Mouse (Mus musculus): ENCODE results near the gene Txlnb.
"Not testable (repeated sequence)": the region's sequence is repeated elsewhere in the genome, so short reads cannot be mapped to it uniquely, and the experiment has no call there.

The Txlnb gene

DNA sequence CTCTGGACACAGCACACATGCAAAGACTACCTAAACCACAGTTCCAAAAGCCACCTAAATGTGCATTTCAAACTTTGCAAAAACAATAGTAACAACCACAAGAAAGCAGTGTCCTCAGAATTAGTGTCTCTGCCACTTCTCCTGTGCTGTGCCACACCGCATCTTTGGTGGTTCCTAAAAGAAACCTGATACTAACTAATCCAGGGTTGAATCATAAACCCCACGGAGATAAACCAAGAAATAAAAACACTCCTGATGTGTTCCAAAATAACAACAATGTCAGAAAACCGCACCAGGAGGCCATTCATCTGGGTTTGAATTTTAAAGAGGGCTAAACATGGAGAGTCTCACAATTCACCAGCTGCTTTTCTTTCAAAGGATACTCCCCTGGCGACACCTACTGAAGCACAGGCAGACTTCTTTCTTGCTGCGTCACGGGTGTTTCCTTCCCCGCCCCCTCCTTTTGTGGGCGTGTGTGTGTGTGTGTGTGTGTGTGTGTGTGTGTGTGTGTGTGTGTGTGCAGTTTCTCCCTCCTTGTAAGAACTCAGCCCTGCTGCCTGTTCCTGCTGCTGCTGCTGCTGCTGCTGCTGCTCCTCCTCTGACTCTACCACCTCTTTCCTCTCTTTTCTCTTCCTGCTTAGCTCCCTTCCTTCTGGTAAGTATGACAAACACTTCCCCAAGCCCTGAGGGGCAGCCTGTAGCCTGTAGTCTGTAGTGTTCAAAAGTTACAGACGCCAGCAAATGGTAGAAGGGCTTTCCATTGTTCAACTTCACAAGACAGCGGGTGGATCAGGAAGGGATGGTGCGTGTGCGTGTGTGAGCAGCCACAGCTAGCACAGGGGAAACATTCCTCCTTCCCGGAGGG lies at the start of gene Txlnb:
TSS of gene Txlnb (plus strand) at position 460 of the 865 bp plus-strand sequence.
- peak; percentile 21 for DNase-seq (ENCODE audit: low spot score)

DNA sequence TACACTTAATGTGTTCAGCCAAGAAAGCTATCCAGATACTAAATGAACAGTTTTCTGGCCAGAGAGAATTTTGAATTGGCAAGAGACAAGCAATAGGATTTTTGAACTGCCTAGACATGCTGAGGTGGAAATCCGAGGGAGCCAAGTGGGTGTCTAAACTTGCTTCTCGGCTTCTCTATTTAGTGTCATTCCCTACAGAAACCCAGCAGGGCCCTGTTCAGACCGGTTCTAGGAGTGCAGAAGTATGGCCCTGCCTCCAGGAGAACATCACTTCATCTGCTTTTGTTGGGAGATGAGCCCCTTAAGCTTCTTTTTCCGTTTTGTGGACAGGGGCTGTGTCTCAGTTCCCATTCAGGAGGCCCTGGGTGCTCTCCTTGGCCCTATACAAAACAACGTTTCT lies 43.5 kb upstream of the Txlnb start:
- DNase-seq (ENCODE audit: low spot score): no peak

DNA sequence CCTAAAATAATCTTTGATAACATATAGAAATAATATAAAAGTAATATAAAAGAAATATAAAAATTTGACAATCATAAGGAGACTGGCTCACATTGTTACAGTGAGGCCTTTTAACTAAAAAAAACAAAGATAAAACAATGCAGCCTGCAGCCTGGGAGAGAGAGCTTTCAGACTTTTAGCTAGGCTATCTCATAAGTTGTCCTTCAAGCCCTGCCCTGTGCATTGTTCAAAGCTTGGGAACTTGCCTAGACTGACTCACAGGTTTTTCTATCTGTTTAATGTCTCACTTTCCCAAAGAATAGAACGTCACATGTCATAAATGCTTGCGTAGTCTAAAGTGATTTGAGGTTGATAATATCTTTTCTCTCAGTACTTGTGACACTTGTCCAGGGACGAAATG lies 36.3 kb upstream of the Txlnb start:
- no peak for DNase-seq (ENCODE audit: low spot score)

DNA sequence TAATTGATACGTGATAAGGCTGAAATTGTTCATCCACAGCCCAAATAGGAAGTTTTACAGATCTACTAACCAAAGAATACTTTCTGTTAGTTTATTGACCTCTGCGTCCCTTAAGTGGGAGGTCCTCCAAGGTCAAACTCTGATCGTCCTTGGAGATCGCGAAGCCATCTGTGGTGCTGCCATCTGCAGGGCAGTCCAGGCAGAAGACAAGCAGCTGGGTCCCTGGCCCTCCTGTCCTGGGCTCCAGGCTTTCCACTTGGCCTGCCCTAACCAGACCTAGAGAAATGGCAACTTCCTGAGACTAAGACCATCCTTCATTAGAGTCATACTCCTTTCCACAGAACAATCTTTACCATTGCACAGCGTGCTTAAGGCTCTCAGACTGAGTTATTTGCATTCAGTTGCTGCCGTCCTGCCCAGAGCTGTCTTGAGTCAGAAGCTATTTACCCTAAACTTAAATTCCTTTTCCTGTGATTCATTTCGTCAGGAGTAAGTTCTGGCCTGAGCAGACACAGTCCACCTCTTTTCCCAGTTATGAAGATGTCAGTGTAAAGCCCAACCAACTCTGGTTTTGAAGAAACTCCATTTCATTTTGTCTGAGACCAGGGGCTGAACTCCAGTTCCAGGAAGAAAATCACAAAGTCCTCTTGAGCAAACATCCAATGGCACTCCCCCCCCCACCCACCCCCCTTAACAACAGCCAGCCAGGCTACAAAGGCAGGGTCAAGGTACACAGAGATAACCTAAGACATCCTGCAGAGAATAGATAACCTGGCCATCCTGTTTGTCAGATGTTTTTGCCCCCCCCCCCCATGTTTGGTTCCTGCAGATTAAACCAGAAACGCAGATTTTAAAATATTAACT lies 35.0 kb upstream of the Txlnb start:
- no peak for DNase-seq (ENCODE audit: low spot score)

DNA sequence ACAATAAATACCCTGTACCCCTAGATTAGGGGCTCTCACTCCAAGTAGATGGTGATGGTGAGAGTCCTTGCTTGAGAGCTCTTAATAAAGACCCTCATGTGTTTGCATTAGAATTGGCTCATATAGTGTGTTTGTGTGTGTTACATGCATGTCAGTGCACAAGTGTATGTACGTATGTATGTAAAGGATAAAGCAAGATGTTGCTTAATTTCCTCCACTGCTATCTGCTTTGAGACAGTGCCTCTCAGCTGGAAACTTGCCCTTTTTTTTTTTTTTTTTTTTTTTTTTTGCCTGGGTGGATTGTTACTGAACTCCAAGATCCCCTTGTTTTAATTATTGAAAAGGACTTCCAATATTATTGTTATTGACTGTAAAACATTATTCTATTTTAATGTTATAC lies 34.4 kb upstream of the Txlnb start:
- DNase-seq (ENCODE audit: low spot score): no peak

- no peak for DNase-seq (ENCODE audit: low spot score)
These were observed 33.1 kb upstream of the Txlnb start for GRCm38 (mm10) chr10:17762946-17763345.

DNA sequence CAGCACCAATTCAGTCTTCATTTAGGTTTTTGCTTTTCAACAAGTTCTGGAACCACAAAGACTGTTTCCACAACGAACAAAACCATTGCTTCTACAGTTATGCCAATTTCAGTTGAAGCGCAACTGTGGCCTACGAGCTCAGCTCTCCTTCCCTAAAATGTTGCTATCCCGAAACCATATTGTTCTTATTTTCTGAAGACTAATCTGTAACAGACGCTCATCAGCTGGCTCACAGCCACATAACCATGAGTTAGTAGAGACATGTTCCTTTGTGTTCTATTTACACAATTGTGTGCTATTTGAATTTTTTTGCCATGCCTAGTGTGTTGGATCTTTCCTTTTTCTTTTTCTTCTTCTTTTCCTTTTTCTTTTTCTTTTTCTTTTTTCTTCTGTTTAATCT lies 26.2 kb upstream of the Txlnb start:
- DNase-seq (ENCODE audit: low spot score): no peak

DNA sequence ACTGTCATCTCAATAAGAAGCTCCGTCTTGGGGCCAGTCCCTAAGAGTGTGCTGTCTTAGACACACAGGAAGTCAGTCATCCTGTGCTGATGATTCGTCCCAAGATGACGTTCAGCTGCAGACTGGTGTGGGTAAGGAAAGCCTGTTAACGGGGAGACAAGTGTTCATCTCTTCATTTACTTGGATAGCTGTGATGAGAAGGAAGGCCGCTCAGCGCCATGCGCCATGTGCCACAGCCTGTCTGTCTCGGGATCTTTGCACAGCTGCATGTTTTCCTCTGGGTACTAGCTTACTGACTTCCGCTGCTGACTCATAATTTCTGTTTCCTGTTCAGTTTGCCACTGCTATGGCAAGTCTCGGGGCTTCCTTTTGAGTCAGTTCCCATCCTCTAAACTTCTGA lies 23.7 kb upstream of the Txlnb start:
- no peak for DNase-seq (ENCODE audit: low spot score)

DNA sequence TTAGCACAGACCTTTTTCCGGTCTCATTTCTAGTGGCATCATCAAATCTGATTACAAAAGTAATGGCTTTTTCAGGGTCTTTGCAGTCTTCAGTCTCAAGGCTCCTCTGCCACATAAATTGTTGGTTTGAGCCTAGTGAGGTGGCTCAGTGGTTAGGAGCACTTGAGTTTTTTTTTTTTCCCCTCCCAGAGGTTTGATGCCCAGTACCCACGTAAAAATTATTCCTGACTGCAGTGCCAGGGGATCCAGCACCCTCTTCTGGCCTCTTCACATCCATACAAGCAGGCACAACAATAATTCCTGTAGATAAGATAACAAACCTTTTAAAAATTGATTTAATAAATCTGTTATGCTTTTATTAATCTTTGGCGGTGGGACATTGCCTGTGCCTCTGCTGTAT lies 21.7 kb upstream of the Txlnb start:
- DNase-seq (ENCODE audit: low spot score): no peak

GRCm38 (mm10) chr10:17775079-17775478 lies 20.9 kb upstream of the Txlnb start:
- DNase-seq (ENCODE audit: low spot score): no peak

GRCm38 (mm10) chr10:17776684-17777083 lies 19.3 kb upstream of the Txlnb start:
- DNase-seq (ENCODE audit: low spot score): not testable (repeated sequence)

DNA sequence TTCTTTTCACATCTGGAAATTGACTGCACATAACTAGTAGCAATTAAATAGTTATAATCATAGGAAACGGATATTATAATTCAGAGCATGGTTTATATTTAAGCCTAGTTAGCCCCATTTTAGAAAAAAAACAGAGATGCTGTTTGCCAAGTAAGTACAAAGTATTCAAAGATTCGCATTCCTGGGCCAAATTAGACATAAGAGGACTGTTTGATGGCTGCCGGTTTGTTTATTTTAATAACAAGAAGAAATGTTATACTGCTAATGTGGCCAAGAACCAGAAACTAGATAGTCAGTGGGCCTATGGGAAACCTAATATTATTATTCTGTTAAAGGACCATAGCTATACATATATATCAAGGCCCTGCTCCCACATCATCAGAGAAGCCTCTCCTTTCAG lies 9.3 kb upstream of the Txlnb start:
- DNase-seq (ENCODE audit: low spot score): no peak

DNA sequence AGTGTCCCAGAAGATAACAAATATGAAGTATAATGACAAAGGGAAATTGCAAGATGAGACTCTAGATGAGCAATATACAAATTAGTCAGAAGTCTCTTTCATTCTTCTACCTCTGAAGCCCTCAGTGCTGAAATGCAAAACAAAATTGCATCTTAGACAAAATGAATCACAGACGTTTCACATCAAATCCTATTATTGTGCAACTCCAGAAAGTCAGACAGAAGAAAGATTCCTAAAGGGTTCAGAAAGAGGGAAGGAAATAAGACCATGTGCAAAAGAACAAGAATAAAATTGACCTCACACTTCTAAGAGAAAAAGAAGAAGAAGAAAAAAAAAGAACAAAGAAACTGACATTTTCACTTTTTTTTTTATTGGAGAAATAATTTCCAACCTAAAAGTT lies 8.1 kb upstream of the Txlnb start:
- no peak for DNase-seq (ENCODE audit: low spot score)

- no peak for DNase-seq (ENCODE audit: low spot score)
These were observed 7.7 kb upstream of the Txlnb start for GRCm38 (mm10) chr10:17788347-17788746.

DNA sequence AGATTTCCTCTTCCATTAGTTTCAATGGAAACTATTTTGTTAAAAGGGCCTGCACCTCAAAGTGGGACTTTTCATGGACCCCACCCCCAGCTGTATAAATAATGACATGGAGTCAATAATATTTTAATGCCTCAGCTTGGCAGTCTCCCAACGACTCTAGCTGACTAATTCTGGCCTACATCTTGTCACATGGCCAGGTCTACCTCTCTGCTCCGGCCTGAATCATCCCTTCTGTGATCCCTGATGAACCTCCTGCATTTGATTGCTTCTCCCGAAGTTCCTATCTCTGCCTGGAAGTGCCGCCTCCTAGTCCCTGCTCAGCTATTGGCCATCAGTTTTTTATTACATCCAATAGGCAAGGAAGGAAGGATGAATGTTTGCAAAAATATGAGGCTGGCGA lies 2.1 kb upstream of the Txlnb start:
- no peak for DNase-seq (ENCODE audit: low spot score)

DNA sequence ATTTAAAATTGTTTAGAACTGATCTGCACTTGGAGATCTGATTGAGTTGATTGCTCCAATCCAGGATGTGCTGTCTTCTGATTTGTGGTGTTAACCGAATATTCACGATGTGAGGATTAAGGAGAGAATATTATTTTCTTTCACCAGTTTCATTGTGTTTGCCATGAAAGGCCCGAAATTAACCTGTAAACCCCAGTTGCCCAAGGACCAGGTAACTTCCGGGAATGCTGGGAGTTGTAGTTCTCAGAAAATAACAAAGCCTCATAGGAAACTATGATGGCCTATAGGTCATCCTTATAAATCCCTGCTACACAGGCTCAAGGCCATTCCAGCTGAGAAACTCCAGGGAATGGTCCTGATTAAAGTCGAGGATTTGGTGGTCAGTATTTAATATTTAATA lies 1.6 kb upstream of the Txlnb start:
- DNase-seq (ENCODE audit: low spot score): no peak

DNA sequence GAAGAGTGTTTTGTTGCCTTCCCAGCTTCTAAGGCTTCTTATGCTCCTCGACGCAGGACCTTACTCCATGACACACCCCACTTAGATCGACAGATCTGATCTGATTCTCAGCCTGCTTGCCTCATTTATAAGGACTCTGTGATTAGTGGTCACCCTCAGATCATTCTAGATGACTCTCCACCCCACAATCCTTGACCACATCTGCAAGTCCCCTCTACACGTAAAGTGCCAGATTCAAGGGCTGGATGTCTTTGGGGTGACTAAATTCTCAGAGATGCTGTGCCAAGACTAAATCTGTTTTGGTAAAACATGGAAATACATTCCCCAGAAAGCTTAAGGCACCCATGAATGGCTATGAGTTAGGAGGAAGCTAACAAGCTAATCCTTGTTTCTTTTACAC lies 799 bp upstream of the Txlnb start:
- no peak for DNase-seq (ENCODE audit: low spot score)

GRCm38 (mm10) chr10:17796846-17797631 lies 1.0 kb downstream of the Txlnb start:
- DNase-seq (ENCODE audit: low spot score): no peak

DNA sequence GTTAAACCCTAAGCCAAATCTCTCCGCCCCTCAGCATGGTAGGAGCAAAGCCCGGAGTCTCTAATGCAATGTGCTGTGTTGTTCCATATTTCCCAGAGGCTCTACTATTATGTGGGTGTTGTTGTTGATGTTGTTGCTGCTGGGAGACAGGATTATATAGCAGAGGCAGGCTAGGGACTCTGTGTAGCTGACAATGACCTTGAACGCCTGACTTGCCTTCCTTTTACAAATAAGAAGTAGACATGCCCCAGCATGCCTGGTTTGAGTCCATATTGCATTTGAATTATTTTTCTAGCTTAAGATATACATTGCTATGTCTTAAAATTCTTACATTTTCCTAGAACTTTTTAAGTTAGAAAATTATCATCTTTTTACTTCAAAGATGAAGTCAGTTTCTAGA lies 1.7 kb downstream of the Txlnb start:
- DNase-seq (ENCODE audit: low spot score): no peak

GRCm38 (mm10) chr10:17801788-17802187 lies 5.8 kb downstream of the Txlnb start:
- DNase-seq (ENCODE audit: low spot score): no peak

DNA sequence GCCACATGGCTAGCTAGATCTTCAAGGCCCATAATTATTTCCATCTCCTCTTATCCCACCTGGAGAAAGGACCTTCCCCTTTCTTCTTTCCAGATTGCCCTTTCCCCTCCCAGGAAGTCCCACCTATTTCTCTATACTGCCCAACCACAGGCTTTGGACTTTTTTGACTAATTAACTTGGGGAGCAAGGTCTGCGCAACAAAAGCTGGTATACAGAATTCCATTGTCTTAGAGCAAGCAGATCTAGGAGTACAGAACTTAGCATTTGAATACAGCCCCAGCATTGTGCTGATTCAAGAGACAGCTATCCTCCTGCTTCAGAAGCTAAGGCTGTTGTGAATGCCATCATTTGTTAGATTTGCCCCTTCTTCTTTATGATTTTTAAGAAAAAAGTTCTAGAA lies 12.5 kb downstream of the Txlnb start:
- DNase-seq (ENCODE audit: low spot score): no peak

DNA sequence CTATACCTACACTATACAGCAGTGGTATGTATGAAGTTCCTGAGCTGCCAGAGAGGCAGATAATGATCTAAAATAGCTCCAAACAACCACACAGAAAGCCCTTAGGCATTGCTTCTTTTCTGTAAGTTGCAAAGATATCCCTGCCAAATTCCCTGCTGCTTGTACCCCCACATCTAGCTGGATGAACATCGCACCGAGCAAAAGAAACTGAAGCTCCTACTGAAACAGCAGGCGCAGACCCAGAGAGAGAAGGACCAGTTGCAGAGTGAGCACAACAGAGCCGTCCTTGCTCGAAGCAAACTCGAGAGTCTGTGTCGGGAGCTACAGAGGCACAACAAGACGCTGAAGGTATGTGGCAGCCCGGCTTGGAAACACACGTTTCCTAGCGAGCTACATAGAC lies 19.0 kb downstream of the Txlnb start:
- DNase-seq (ENCODE audit: low spot score): no peak
